9 mouse cellular contexts compared by ENCODE assay signal in the genomic region with DNA sequence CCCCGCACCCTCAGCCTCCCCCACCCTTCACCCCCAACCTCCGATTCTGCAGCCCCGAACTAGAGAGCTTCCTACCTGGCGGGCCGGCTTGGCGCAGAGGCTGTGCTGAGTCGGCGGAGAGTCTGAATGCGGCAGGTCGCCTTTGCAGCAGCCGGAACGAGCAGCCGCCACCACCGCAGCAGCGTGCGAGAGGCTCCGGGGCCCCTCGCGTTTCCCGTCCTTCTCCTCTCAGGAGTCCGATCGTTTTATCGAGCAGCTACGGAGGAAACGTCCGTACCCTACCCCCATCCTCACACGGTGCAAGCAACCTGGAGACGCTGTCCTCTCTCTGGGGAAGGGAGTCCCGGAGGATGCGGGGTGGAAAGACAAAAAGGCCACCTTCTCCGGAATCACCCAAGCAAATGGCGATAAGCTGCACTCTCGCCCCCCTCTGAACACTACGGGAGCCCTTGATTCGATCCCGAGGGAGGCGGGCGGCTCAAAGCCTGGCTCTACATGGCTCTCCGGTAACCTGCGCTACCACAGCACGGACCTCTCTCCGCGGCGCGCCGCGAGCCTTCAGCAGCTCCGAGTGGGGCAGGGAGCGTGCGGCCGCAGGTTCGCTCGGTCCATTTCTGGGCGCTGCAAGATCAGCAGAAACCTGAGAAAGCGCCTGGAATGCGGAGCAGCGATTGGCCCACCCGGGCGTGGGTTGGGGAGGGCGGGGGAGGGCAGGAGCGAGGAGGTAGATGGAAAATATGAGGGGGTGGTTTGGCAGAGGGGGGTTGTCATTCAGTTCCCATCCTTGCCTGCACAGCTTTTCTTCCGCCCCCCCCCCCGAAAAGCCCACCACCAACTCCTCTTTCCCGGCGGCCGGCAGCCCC. TPM values are rescaled to one million over a fixed set of nuclear protein-coding genes. Genes with fewer than 3 reads are reported as not detected.
DNase-seq lines count a peak whose midpoint lies in the region; ATAC-seq and TF ChIP-seq lines count a peak whose summit lies in the region.
"Had no signal": no experiment of that assay in that cellular context is flagged by ENCODE, and none has a peak within 500 bp of the region (broad histone marks: within the 10 kb centered on the region; RNA-seq: fewer than 3 reads in every experiment).

No protein-coding gene starts in this region.

- peak; percentile 71 for ATAC-seq in cerebellum, adult (ENCODE audit: insufficient number of reproducible peaks, low FRiP score, low TSS enrichment)
- ATAC-seq in forebrain, embryonic 12.5 days (ENCODE audit: low FRiP score) = peak; percentile 51
- no peak for ATAC-seq in intestine, postnatal 0 days
- peak; percentile 53; the same call in 1 of the 2 replicates for ATAC-seq in limb, embryonic 14.5 days (ENCODE audit: low FRiP score, low read depth)
- ATAC-seq in monocyte, adult 5-6 weeks (replicated peaks; ENCODE audit: insufficient number of reproducible peaks, low FRiP score, low TSS enrichment, poor library complexity, severe bottlenecking) = no peak

- H3K36me3 ChIP-seq in forebrain, embryonic 12.5 days (replicated peaks) = no peaks in the 10 kb centered on the region
- no peaks in the 10 kb centered on the region for H3K36me3 ChIP-seq in intestine, postnatal 0 days (ENCODE audit: control insufficient read depth, insufficient read depth)
- H3K36me3 ChIP-seq in limb, embryonic 14.5 days (ENCODE audit: control insufficient read depth, insufficient read depth, low read length) = no peaks in the 10 kb centered on the region

- TF ChIP-seq POLR2A in limb, embryonic 14.5 days (IDR thresholded peaks at IDR 0.05; ENCODE audit: borderline replicate concordance, extremely low read depth, insufficient read depth, insufficient read length) = no peak

- H3K27ac ChIP-seq in forebrain, embryonic 12.5 days = no peak overlapping the region
- H3K27ac ChIP-seq in intestine, postnatal 0 days (ENCODE audit: low read depth, low read length) = no peak overlapping the region; the same call in 1 of the 2 replicates
- H3K27ac ChIP-seq in limb, embryonic 14.5 days (replicated peaks; ENCODE audit: low read depth, low read length) = no peak overlapping the region

- H3K27me3 ChIP-seq in forebrain, embryonic 12.5 days = peaks cover 77% of the 10 kb centered on the region
- peaks cover 76% of the 10 kb centered on the region for H3K27me3 ChIP-seq in intestine, postnatal 0 days (replicated peaks; ENCODE audit: control insufficient read depth, insufficient read depth, low read length)
- peaks cover 61% of the 10 kb centered on the region for H3K27me3 ChIP-seq in limb, embryonic 14.5 days (ENCODE audit: control insufficient read depth, insufficient read depth, low read length)

- H3K4me2 ChIP-seq in forebrain, embryonic 12.5 days = peak overlapping the region; percentile 99
- peak overlapping the region; percentile 73 for H3K4me2 ChIP-seq in intestine, postnatal 0 days (replicated peaks; ENCODE audit: low read depth)
- peak overlapping the region; percentile 96 for H3K4me2 ChIP-seq in limb, embryonic 14.5 days (replicated peaks; ENCODE audit: low read depth, low read length, severe bottlenecking)

- peak overlapping the region; percentile 54 for H3K4me3 ChIP-seq in forebrain, embryonic 12.5 days (replicated peaks)
- H3K4me3 ChIP-seq in intestine, postnatal 0 days (ENCODE audit: low read depth, low read length) = peak overlapping the region; percentile 42
- peak overlapping the region; percentile 46 for H3K4me3 ChIP-seq in limb, embryonic 14.5 days (replicated peaks; ENCODE audit: low read length)

- WGBS in forebrain, embryonic 12.5 days = under 1% methylated on average over 61 of the region's 66 CpGs
- WGBS in intestine, postnatal 0 days = under 1% methylated on average over 64 of the region's 66 CpGs
- 1% methylated on average over 61 of the region's 66 CpGs for WGBS in limb, embryonic 14.5 days

- peaks cover 36% of the 10 kb centered on the region for H3K4me1 ChIP-seq in forebrain, embryonic 12.5 days
- H3K4me1 ChIP-seq in intestine, postnatal 0 days (replicated peaks; ENCODE audit: control insufficient read depth, insufficient read depth, low read length) = 0 out of 2 replicates have a peak, but pooled peaks cover 5% of the 10 kb centered on the region
- H3K4me1 ChIP-seq in limb, embryonic 14.5 days (ENCODE audit: control insufficient read depth, insufficient read depth, low read length) = peaks cover 23% of the 10 kb centered on the region

- TF ChIP-seq CTCF in intestine, postnatal 0 days (IDR thresholded peaks at IDR 0.05; ENCODE audit: low read depth) = no peak

- peak; percentile 17 for DNase-seq in kidney, adult 18-20 months
- DNase-seq in kidney, adult 11 months = no peak
- peak; percentile 52 for DNase-seq in limb, embryonic 14.5 days (ENCODE audit: low spot score)
- peak; percentile 56 for DNase-seq in retina, postnatal 1 day

- no peaks in the 10 kb centered on the region for H3K9me3 ChIP-seq in forebrain, embryonic 12.5 days
- no peaks in the 10 kb centered on the region for H3K9me3 ChIP-seq in intestine, postnatal 0 days (ENCODE audit: control insufficient read depth)
- H3K9me3 ChIP-seq in limb, embryonic 14.5 days (ENCODE audit: control insufficient read depth, low read length) = no peaks in the 10 kb centered on the region

- peak overlapping the region; percentile 61 for H3K9ac ChIP-seq in forebrain, embryonic 12.5 days
- no peak overlapping the region for H3K9ac ChIP-seq in intestine, postnatal 0 days (ENCODE audit: low read depth, low read length)
- peak overlapping the region; percentile 29 for H3K9ac ChIP-seq in limb, embryonic 14.5 days (ENCODE audit: low read depth, low read length, severe bottlenecking)

RNA-seq across cellular contexts. Expression of a gene that starts 1.8 kb away (rescaled TPM):
- polyA plus RNA-seq in forebrain, embryonic 12.5 days (2016; fragmentation: Nextera tagmentation; extraction: Ambion mirVana) = 0.74 and 1.5 TPM in 2 replicates
- 0.10 and 0.16 TPM in 2 replicates for polyA plus RNA-seq in intestine, postnatal 0 days (2015; fragmentation: Nextera tagmentation; extraction: Ambion mirVana)
- polyA plus RNA-seq in limb, embryonic 14.5 days (2012; rRNA removed) = 0.88 and 1.1 TPM in 2 replicates
- polyA plus RNA-seq in limb, embryonic 14.5 days (2014; fragmentation: Nextera tagmentation; extraction: Ambion mirVana) = 1.6 and 2.3 TPM in 2 replicates
- total RNA-seq in monocyte, adult 5-6 weeks (2017) = not detected in 3 replicates
- polyA plus RNA-seq: liver, adult 2 months had no signal

Comparison
In these comparisons a context has a peak if more than half of its experiments do, and no peak if none do; other contexts are left out.
1. ATAC-seq: peak in cerebellum, adult (single experiment), forebrain, embryonic 12.5 days (single experiment) and limb, embryonic 14.5 days (single experiment); none in intestine, postnatal 0 days (single experiment) and monocyte, adult 5-6 weeks (single experiment).
2. Peak in every context shown above with its lines, with median percentiles within 50 percentile points of each other: H3K4me2 ChIP-seq and H3K4me3 ChIP-seq.